Mouse (Mus musculus) A20 (cell line): Measurements from ENCODE around the gene Itgb8.

Experiments
- DNase-seq: peaks from one replicate; pipeline ENCODE4 v3.0.0-alpha.2; 2011; ENCODE audit warnings: low read depth, low spot score

Itgb8 gene

DNA sequence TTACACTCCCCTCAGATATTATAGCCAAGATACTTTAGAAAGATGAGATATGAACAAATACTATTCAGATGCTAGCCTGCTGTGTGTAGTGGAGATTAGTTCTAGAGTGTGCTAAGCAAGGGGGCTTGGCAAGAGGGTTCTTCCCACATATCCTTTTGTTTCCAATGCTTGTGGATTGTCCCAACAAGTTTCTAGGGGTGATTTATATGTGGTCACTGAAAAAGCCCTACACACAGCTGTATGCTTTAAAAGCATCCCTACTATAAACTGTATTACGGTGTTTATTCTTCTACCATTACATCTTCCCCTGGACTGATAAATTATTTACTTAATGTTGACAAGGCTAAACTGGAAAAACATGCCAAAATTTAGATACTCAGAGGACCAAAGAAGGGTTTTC, 92.6 kb downstream of the Itgb8 start:
- no peak for DNase-seq

- DNase-seq, result no peak
Observed at GRCm38 (mm10) chr12:119137946-119138345, 100.7 kb downstream of the Itgb8 start.

DNA sequence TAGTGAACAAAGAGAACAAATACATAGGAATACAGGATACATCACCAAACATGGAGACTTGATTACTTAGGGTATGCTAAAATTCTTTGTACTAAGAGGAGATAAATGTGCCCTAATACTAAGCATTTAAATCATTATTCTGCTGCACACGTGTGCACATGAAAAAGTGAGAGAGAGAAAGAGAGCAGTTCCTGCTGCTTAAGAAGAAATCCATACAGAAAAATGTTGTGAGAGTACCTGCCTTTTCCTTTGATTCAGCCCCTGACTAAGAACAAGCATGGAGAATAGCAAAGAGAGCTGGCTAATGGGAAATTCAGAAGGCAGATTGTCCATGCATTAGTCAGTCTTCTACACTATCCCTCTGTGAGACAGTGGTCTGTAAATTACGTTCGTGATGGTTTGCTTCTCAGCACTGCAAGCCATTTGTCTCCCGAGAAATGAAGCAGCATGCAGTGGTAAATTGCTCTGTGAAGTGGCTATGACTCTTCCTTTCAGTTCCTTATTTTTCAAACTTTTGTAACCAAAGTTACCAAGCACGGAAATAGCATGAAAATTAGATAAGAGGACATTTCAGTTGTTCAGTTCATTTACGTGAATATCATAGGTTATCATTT, 125.0 kb downstream of the Itgb8 start:
- peak; percentile 83 for DNase-seq

DNA sequence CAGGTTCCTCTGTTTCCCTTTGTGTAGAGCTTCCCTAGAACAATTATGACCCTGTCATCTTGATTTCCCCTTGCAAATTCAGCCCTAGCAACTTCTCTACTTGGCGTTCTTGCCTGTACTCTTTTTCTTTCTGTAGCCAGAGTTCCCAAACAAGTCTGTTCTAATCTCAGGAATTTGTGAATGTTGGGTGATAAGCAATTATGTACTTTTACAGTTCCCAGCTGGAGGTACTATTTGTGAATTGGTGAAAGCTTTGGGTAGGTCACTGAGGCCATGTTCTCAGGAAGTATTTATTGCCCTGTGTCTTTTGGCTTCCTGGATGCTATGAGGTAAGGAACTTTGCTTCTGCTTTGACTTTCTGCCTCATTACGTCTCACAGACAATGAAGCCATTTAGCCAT, 128.5 kb downstream of the Itgb8 start:
- no peak for DNase-seq
